Mouse (Mus musculus): Measurements from ENCODE around the gene Gfy. TPM values are rescaled to one million over a fixed set of nuclear protein-coding genes. Genes with fewer than 3 reads are reported as not detected.

Gene Gfy
- polyA plus RNA-seq, 1 experiment from 2014 or later: not detected

- Histone ChIP-seq H3K36me3 (no peaks in the 10 kb centered on the region), H3K4me2 (peak overlapping the region; percentile 78; the same call in 1 of the 2 replicates), H3K9me3 (replicated peaks) (no peaks in the 10 kb centered on the region), H3K4me1 (replicated peaks) (peaks cover 25% of the 10 kb centered on the region), H3K4me3 (no peak overlapping the region; the same call in 1 of the 2 replicates), H3K27me3 (no peaks in the 10 kb centered on the region), H3K27ac (no peak overlapping the region), H3K9ac (no peak overlapping the region)
- 0 out of 2 replicates have a peak, but pooled peaks have one; percentile 25 for ATAC-seq (replicated peaks; ENCODE audit: insufficient number of reproducible peaks, insufficient read depth, low FRiP score, low read depth)
- WGBS: 13% methylated on average over 12 of the region's 12 CpGs
These were observed 44.8 kb downstream of the Gfy start for GRCm38 (mm10) chr7:45134544-45135026.

- H3K27me3 ChIP-seq: no peaks in the 10 kb centered on the region
- H3K4me2 ChIP-seq: no peak overlapping the region
- H3K9ac ChIP-seq: no peak overlapping the region
- H3K36me3 ChIP-seq: no peaks in the 10 kb centered on the region
- no peak for ATAC-seq (replicated peaks; ENCODE audit: insufficient number of reproducible peaks, insufficient read depth, low FRiP score, low read depth)
- H3K4me1 ChIP-seq (replicated peaks): peaks cover 29% of the 10 kb centered on the region
- no peaks in the 10 kb centered on the region for H3K9me3 ChIP-seq (replicated peaks)
- WGBS: 73% methylated on average over 8 of the region's 8 CpGs
- no peak overlapping the region for H3K4me3 ChIP-seq
- H3K27ac ChIP-seq: no peak overlapping the region
These were observed 45.8 kb downstream of the Gfy start for GRCm38 (mm10) chr7:45133446-45134159.

GRCm38 (mm10) chr7:45131850-45132249, 47.5 kb downstream of the Gfy start:
- no peaks in the 10 kb centered on the region for H3K9me3 ChIP-seq (replicated peaks)
- 59% methylated on average over 11 of the region's 11 CpGs for WGBS
- no peak overlapping the region for H3K9ac ChIP-seq
- peaks cover 32% of the 10 kb centered on the region for H3K4me1 ChIP-seq (replicated peaks)
- no peak for ATAC-seq (replicated peaks; ENCODE audit: insufficient number of reproducible peaks, insufficient read depth, low FRiP score, low read depth)
- peaks cover 7% of the 10 kb centered on the region for H3K36me3 ChIP-seq
- no peaks in the 10 kb centered on the region for H3K27me3 ChIP-seq
- H3K27ac ChIP-seq: no peak overlapping the region
- H3K4me2 ChIP-seq: no peak overlapping the region
- H3K4me3 ChIP-seq: no peak overlapping the region

GRCm38 (mm10) chr7:45129776-45130512, 49.4 kb downstream of the Gfy start:
- H3K9me3 ChIP-seq (replicated peaks): no peaks in the 10 kb centered on the region
- no peaks in the 10 kb centered on the region for H3K27me3 ChIP-seq
- H3K4me3 ChIP-seq: peak overlapping the region; percentile 58
- ATAC-seq (replicated peaks; ENCODE audit: insufficient number of reproducible peaks, insufficient read depth, low FRiP score, low read depth): no peak
- peak overlapping the region; percentile 70 for H3K9ac ChIP-seq
- H3K36me3 ChIP-seq: peaks cover 26% of the 10 kb centered on the region
- H3K4me2 ChIP-seq: peak overlapping the region; percentile 71
- 65% methylated on average over 15 of the region's 15 CpGs for WGBS
- H3K27ac ChIP-seq: peak overlapping the region; percentile 90
- H3K4me1 ChIP-seq (replicated peaks): peaks cover 45% of the 10 kb centered on the region

GRCm38 (mm10) chr7:45129318-45129717, 50.1 kb downstream of the Gfy start:
- 1% methylated on average over 17 of the region's 17 CpGs for WGBS
- Histone ChIP-seq H3K36me3 (peaks cover 30% of the 10 kb centered on the region), H3K27ac (peak overlapping the region; percentile 90), H3K9me3 (replicated peaks) (no peaks in the 10 kb centered on the region), H3K9ac (peak overlapping the region; percentile 70), H3K4me1 (replicated peaks) (peaks cover 43% of the 10 kb centered on the region), H3K4me2 (peak overlapping the region; percentile 71), H3K27me3 (no peaks in the 10 kb centered on the region), H3K4me3 (peak overlapping the region; percentile 58)
- peak; percentile 0; the same call in 1 of the 2 replicates for ATAC-seq (replicated peaks; ENCODE audit: insufficient number of reproducible peaks, insufficient read depth, low FRiP score, low read depth)

- Histone ChIP-seq H3K9me3 (replicated peaks) (no peaks in the 10 kb centered on the region), H3K36me3 (peaks cover 30% of the 10 kb centered on the region), H3K9ac (peak within 1 kb of the TSS; percentile 99), H3K27me3 (no peaks in the 10 kb centered on the region), H3K4me1 (replicated peaks) (peaks cover 39% of the 10 kb centered on the region), H3K4me2 (peak within 1 kb of the TSS; percentile 79), H3K4me3 (peak within 1 kb of the TSS; percentile 98), H3K27ac (peak within 1 kb of the TSS; percentile 90)
- WGBS: under 1% methylated on average over 48 of the region's 48 CpGs
- ATAC-seq (replicated peaks; ENCODE audit: insufficient number of reproducible peaks, insufficient read depth, low FRiP score, low read depth): peak; percentile 93
These were observed 50.6 kb downstream of the Gfy start, which contains the start of gene Rpl13a for GRCm38 (mm10) chr7:45128624-45129246. TSS of gene Rpl13a (minus strand) at chr7:45128761.

GRCm38 (mm10) chr7:45127700-45128224, 51.6 kb downstream of the Gfy start:
- Histone ChIP-seq H3K9ac (peak overlapping the region; percentile 99), H3K27ac (peak overlapping the region; percentile 90), H3K27me3 (no peaks in the 10 kb centered on the region), H3K36me3 (peaks cover 35% of the 10 kb centered on the region), H3K4me1 (replicated peaks) (peaks cover 44% of the 10 kb centered on the region), H3K4me2 (peak overlapping the region; percentile 79), H3K9me3 (replicated peaks) (no peaks in the 10 kb centered on the region), H3K4me3 (peak overlapping the region; percentile 98)
- no peak for ATAC-seq (replicated peaks; ENCODE audit: insufficient number of reproducible peaks, insufficient read depth, low FRiP score, low read depth)
- under 1% methylated on average over 6 of the region's 6 CpGs for WGBS

GRCm38 (mm10) chr7:45126844-45127699, 52.3 kb downstream of the Gfy start:
- Histone ChIP-seq H3K27ac (peak overlapping the region; percentile 90), H3K9ac (peak overlapping the region; percentile 99), H3K4me3 (peak overlapping the region; percentile 98), H3K4me1 (replicated peaks) (peaks cover 50% of the 10 kb centered on the region), H3K36me3 (peaks cover 42% of the 10 kb centered on the region), H3K27me3 (no peaks in the 10 kb centered on the region), H3K4me2 (peak overlapping the region; percentile 79), H3K9me3 (replicated peaks) (no peaks in the 10 kb centered on the region)
- 23% methylated on average over 21 of the region's 21 CpGs for WGBS
- ATAC-seq (replicated peaks; ENCODE audit: insufficient number of reproducible peaks, insufficient read depth, low FRiP score, low read depth): no peak
